Mouse (Mus musculus) spleen, postnatal 36 days (tissue): ENCODE results near the gene Entr1.

Experiments
- DNase-seq, 2 experiments: peaks; one replicate each; pipeline ENCODE4 v3.0.0; 2022; ENCODE audit warnings: low spot score in 2 of 2, mixed read lengths in 1 of 2

Gene Entr1

GRCm38 (mm10) chr2:26348241-26348640, 40.9 kb downstream of the Entr1 start:
- no peak for DNase-seq

- DNase-seq = no peak
These were observed 46.3 kb downstream of the Entr1 start for GRCm38 (mm10) chr2:26342609-26343490.

GRCm38 (mm10) chr2:26342044-26342443, 47.1 kb downstream of the Entr1 start:
- DNase-seq = no peak

DNA sequence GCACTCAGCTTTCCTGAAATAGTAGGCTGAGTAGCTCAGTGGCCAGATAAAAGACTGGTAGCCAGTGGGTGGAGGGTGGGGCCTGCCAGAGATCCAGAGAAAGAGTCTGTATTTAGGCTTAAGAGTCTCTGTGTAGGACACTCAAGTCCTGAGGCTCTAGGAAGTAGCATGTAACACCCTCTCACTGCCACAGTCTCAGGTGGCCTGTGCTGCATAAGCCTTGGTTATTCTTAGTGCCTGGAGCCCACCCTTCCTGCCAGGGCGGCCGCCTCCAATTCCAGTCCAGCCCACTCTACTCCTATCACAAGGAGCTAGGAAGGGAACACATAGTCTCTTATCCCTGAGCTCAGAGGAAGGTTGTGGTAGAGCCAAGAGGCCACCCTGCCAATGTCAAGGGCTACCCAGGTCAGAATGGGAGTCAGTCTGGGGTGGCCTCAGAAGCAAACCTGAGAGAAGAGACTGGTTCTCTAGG, 47.6 kb downstream of the Entr1 start:
- no peak for DNase-seq

GRCm38 (mm10) chr2:26339204-26339551, 49.9 kb downstream of the Entr1 start:
- no peak for DNase-seq

GRCm38 (mm10) chr2:26338302-26339203, 50.6 kb downstream of the Entr1 start:
- no peak for DNase-seq
